ENCODE assay signal across 11 mouse cellular contexts in the genomic region with DNA sequence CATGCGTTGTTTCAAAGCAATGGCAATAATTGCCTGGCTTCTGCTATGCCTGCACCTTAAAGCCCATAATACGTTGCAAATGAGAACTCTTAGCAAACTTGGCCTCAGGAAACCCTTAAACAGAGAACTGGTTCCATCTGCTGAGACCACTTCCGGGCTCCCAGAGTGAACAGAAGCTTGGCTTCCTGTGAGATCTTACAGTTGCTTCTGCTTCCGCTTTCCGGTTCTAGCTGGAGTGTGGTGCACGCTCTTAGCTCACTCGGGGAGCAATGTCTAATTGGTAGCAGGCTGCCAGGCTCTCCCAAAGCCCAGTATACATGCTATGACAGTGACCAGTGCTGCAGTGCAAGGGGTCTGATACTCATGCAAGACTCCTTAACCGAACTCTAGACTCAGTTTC.
DNase-seq lines count a peak whose midpoint lies in the region; ATAC-seq and TF ChIP-seq lines count a peak whose summit lies in the region.
"Had no signal": no experiment of that assay in that cellular context is flagged by ENCODE, and none has a peak within 500 bp of the region (broad histone marks: within the 10 kb centered on the region; RNA-seq: fewer than 3 reads in every experiment).

No protein-coding gene starts in this region.

- no peak overlapping the region for H3K9ac ChIP-seq in lung, embryonic 14.5 days
- no peak overlapping the region for H3K9ac ChIP-seq in embryonic facial prominence, embryonic 14.5 days (ENCODE audit: low read depth, low read length)
- H3K9ac ChIP-seq: embryonic facial prominence, embryonic 12.5 days; neural tube, embryonic 13.5 days had no signal

- H3K4me2 ChIP-seq in lung, embryonic 14.5 days: no peak overlapping the region
- no peak overlapping the region for H3K4me2 ChIP-seq in embryonic facial prominence, embryonic 14.5 days (ENCODE audit: low read depth, low read length)
- H3K4me2 ChIP-seq: embryonic facial prominence, embryonic 12.5 days; neural tube, embryonic 13.5 days had no signal

- no peak overlapping the region for H3K27ac ChIP-seq in lung, embryonic 14.5 days (ENCODE audit: low read depth)
- H3K27ac ChIP-seq in embryonic facial prominence, embryonic 14.5 days (replicated peaks; ENCODE audit: low read depth, low read length): no peak overlapping the region
- H3K27ac ChIP-seq: embryonic facial prominence, embryonic 12.5 days; neural tube, embryonic 13.5 days had no signal

- H3K36me3 ChIP-seq in lung, embryonic 14.5 days (ENCODE audit: insufficient read depth): no peaks in the 10 kb centered on the region
- no peaks in the 10 kb centered on the region for H3K36me3 ChIP-seq in embryonic facial prominence, embryonic 14.5 days (ENCODE audit: control insufficient read depth, insufficient read depth, low read length)
- peaks cover 14% of the 10 kb centered on the region for H3K36me3 ChIP-seq in megakaryocyte, embryonic 14.5 days (replicated peaks; ENCODE audit: low read length)
- H3K36me3 ChIP-seq: embryonic facial prominence, embryonic 12.5 days; neural tube, embryonic 13.5 days had no signal

- no peak for ATAC-seq in lung, embryonic 14.5 days (ENCODE audit: insufficient read depth)
- ATAC-seq in embryonic facial prominence, embryonic 14.5 days (ENCODE audit: low read depth): no peak
- ATAC-seq: Patski had no signal

- no peaks in the 10 kb centered on the region for H3K4me1 ChIP-seq in lung, embryonic 14.5 days (ENCODE audit: insufficient read depth)
- peaks cover 3% of the 10 kb centered on the region; the same call in 1 of the 2 replicates for H3K4me1 ChIP-seq in embryonic facial prominence, embryonic 14.5 days (ENCODE audit: control insufficient read depth, insufficient read depth, low read length)
- H3K4me1 ChIP-seq in megakaryocyte, embryonic 14.5 days: peaks cover 77% of the 10 kb centered on the region
- H3K4me1 ChIP-seq: embryonic facial prominence, embryonic 12.5 days; neural tube, embryonic 13.5 days had no signal

- DNase-seq in lung, embryonic 14.5 days: peak; percentile 63
- no peak for DNase-seq in lung, postnatal 10 days
- DNase-seq in embryonic facial prominence, embryonic 14.5 days (ENCODE audit: low spot score): peak; percentile 44
- peak; percentile 74 for DNase-seq in thymus, postnatal 14 days
- DNase-seq in adrenal gland, adult 18-20 months (ENCODE audit: low spot score in 2 of 2): no peak
- DNase-seq in adrenal gland, adult 8-10 months: no peak
- no peak for DNase-seq in testis, postnatal 10 days (ENCODE audit: low spot score)

- no peaks in the 10 kb centered on the region for H3K27me3 ChIP-seq in lung, embryonic 14.5 days (ENCODE audit: insufficient read depth, low read length)
- no peaks in the 10 kb centered on the region for H3K27me3 ChIP-seq in embryonic facial prominence, embryonic 14.5 days (replicated peaks; ENCODE audit: control insufficient read depth, insufficient read depth, low read length)
- H3K27me3 ChIP-seq in megakaryocyte, embryonic 14.5 days (replicated peaks): no peaks in the 10 kb centered on the region
- H3K27me3 ChIP-seq: embryonic facial prominence, embryonic 12.5 days; neural tube, embryonic 13.5 days; Patski had no signal

- TF ChIP-seq CTCF in lung, embryonic 14.5 days (IDR thresholded peaks at IDR 0.05; ENCODE audit: low read depth): no peak

- 78% methylated on average over 8 of the region's 8 CpGs for WGBS in lung, embryonic 14.5 days
- WGBS in embryonic facial prominence, embryonic 14.5 days: 59% methylated on average over 8 of the region's 8 CpGs

- H3K4me3 ChIP-seq in lung, embryonic 14.5 days (ENCODE audit: low read depth, low read length): no peak overlapping the region
- no peak overlapping the region for H3K4me3 ChIP-seq in embryonic facial prominence, embryonic 14.5 days (ENCODE audit: low read depth, low read length)
- peak overlapping the region; percentile 59 for H3K4me3 ChIP-seq in megakaryocyte, embryonic 14.5 days (replicated peaks)
- H3K4me3 ChIP-seq: embryonic facial prominence, embryonic 12.5 days; neural tube, embryonic 13.5 days had no signal

- no peaks in the 10 kb centered on the region for H3K9me3 ChIP-seq in lung, embryonic 14.5 days (ENCODE audit: low read depth, low read length)
- no peaks in the 10 kb centered on the region for H3K9me3 ChIP-seq in embryonic facial prominence, embryonic 14.5 days (ENCODE audit: control insufficient read depth, low read length)
- H3K9me3 ChIP-seq in megakaryocyte, embryonic 14.5 days: peaks cover 11% of the 10 kb centered on the region
- H3K9me3 ChIP-seq: embryonic facial prominence, embryonic 12.5 days; neural tube, embryonic 13.5 days had no signal

Comparison
In these comparisons a context has a peak if more than half of its experiments do, and no peak if none do; other contexts are left out.
1. DNase-seq: peak in lung, embryonic 14.5 days (single experiment), embryonic facial prominence, embryonic 14.5 days (single experiment) and thymus, postnatal 14 days (single experiment); none in lung, postnatal 10 days (single experiment), adrenal gland, adult 18-20 months (0 of 2), adrenal gland, adult 8-10 months (single experiment) and testis, postnatal 10 days (single experiment).